Mouse (Mus musculus) stomach, embryonic 15.5 days (tissue): ENCODE measurements at regions not wholly inside any gene's neighbourhood (a gene's known extent, or its start where the extent isn't known, plus 50 kb on each side); places are given as distances from the start of the nearest gene placed in this dataset.

Experiments used
- ATAC-seq: fragments of 200-750 bp; cut with Nextera tagmentation; 2 replicates; pipeline ENCODE4 v1.8.0; 2017; ENCODE audit warnings: low read depth, moderate number of reproducible peaks, moderate TSS enrichment; ENCODE audit not compliant: insufficient read depth, low FRiP score
- H3K27ac ChIP-seq: fragments of 300-500 bp; sonication (generic); 2 replicates; pipeline ENCODE4 v1.5.1; 2015; ENCODE audit warnings: mild to moderate bottlenecking, inconsistent platforms
- H3K27me3 ChIP-seq: fragments of 300-500 bp; sonication (generic); replicated peaks from 2 replicates; pipeline ENCODE4 v1.6.1; 2015; ENCODE audit warnings: inconsistent platforms
- H3K36me3 ChIP-seq: fragments of 300-500 bp; sonication (generic); 2 replicates; pipeline ENCODE4 v1.6.1; 2015; ENCODE audit warnings: inconsistent platforms
- H3K4me1 ChIP-seq: fragments of 300-500 bp; sonication (generic); 2 replicates; pipeline ENCODE4 v1.6.1; 2015; ENCODE audit warnings: inconsistent platforms
- H3K4me2 ChIP-seq: fragments of 300-500 bp; sonication (generic); 2 replicates; pipeline ENCODE4 v1.6.1; 2015; ENCODE audit warnings: mild to moderate bottlenecking, inconsistent platforms
- H3K4me3 ChIP-seq: fragments of 300-500 bp; sonication (generic); replicated peaks from 2 replicates; pipeline ENCODE4 v1.5.1; 2015; ENCODE audit warnings: inconsistent platforms
- H3K9ac ChIP-seq: fragments of 300-500 bp; sonication (generic); 2 replicates; pipeline ENCODE4 v1.6.1; 2015; ENCODE audit warnings: inconsistent platforms
- H3K9me3 ChIP-seq: fragments of 300-500 bp; sonication (generic); 2 replicates; pipeline ENCODE4 v1.6.1; 2016; ENCODE audit warnings: inconsistent platforms
- WGBS: fragments of 180-500 bp; shearing (Covaris S2); methylation state at CpG from one replicate; pipeline ENCODE4 v1.1.7; 2015; 5-methylcytosine and 5-hydroxymethylcytosine counted together

DNA sequence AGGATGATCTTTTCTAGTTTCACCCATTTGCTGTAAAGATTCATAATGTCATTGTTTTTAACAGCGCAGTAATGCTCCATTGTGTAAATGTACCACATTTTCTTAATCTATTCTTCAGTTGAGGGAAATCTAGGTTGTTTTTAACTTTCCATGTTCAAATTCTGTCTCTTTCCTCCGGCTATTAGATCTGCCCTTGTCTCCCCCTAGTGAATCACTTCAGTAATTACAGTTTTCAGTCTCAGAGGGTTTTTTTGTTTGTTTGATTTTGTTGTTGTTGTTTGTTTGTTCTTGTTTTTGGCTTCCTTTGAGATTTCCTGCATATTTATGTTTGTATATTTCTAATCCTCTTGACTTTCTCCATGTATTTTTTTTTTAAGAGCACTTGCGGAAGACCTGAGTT is 194.8 kb upstream of the Thsd7b start:
- Histone ChIP-seq H3K4me3 (no peak overlapping the region), H3K36me3 (no peaks in the 10 kb centered on the region), H3K9me3 (no peaks in the 10 kb centered on the region), H3K4me1 (no peaks in the 10 kb centered on the region), H3K4me2 (no peak overlapping the region), H3K27me3 (no peaks in the 10 kb centered on the region), H3K9ac (no peak overlapping the region), H3K27ac (no peak overlapping the region)
- 68% methylated on average over 3 of the region's 3 CpGs for WGBS
- ATAC-seq, result no peak

DNA sequence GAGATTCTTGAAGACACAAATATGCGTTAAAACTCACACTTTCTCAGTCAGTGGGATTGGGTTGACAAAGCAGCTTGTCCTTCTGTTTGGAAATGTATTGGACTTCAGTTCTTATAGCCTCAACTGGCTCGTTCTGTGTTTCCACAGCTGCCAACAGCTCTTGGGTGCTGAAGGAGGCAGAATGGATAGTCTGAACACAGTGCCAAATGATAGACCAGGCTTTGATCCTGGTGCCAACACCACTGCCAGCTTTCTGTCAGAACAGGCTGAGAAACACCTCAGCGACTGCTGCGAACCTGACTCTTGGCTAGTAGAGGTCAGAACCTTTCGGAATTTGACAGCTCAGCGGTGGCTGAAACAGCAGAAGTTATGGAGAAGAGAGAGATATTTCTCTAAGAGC is 215.9 kb upstream of the Thsd7b start:
- Histone ChIP-seq H3K4me3 (no peak overlapping the region), H3K36me3 (no peaks in the 10 kb centered on the region), H3K9ac (no peak overlapping the region), H3K4me1 (no peaks in the 10 kb centered on the region), H3K27me3 (no peaks in the 10 kb centered on the region), H3K27ac (no peak overlapping the region), H3K4me2 (no peak overlapping the region), H3K9me3 (no peaks in the 10 kb centered on the region)
- no peak for ATAC-seq
- WGBS, result 71% methylated on average over 6 of the region's 6 CpGs

DNA sequence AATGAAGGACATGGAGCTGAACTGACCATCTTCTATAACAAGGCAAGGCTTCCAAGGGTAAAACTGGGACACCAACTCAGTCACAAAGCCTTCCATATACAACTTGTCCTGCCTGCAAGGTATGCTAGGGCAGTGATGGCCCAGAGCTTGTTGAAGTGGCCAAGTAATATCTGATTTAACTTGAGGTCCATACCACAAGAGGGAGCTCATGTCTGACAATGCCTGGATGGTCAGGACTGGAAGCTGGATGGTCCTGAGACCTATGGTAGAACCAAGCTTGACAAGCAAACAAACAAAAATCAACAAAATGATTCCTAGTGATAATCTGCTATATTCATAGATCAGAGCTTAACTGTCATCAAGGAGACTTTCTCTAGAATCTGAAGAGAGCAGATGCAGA is 217.8 kb upstream of the Thsd7b start:
- no peaks in the 10 kb centered on the region for H3K27me3 ChIP-seq
- no peak for ATAC-seq

DNA sequence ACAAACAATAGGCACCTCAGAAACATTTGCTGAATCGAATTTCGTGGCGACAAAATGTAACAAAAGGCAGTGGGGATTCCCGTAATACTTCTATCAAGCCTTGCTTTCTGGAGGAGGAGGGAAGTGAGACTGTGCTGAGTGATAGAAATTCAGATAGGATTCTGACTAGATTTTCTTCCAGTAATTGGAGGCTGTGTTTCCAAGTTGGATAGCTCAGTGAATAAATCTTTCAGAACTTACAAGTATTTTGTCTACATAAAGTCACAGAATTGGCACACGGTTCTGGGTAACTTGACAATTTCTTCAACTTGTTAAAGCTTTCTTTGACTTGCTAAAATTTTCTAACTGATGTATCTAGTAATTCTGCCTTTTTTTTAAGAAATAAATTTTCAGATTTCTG is 239.4 kb upstream of the Thsd7b start:
- Histone ChIP-seq H3K4me1 (no peaks in the 10 kb centered on the region), H3K36me3 (no peaks in the 10 kb centered on the region), H3K9me3 (no peaks in the 10 kb centered on the region), H3K4me3 (no peak overlapping the region), H3K27me3 (no peaks in the 10 kb centered on the region), H3K4me2 (no peak overlapping the region), H3K27ac (no peak overlapping the region), H3K9ac (no peak overlapping the region)
- 76% methylated on average over 5 of the region's 5 CpGs for WGBS
- no peak for ATAC-seq

More for the DNA sequence above, 217.8 kb upstream of the Thsd7b start:
- H3K4me3 ChIP-seq, result no peak overlapping the region
- no peaks in the 10 kb centered on the region for H3K36me3 ChIP-seq
- no peaks in the 10 kb centered on the region for H3K4me1 ChIP-seq
- no peak overlapping the region for H3K27ac ChIP-seq
- no peaks in the 10 kb centered on the region for H3K9me3 ChIP-seq
- H3K9ac ChIP-seq, result no peak overlapping the region
- H3K4me2 ChIP-seq, result no peak overlapping the region

DNA sequence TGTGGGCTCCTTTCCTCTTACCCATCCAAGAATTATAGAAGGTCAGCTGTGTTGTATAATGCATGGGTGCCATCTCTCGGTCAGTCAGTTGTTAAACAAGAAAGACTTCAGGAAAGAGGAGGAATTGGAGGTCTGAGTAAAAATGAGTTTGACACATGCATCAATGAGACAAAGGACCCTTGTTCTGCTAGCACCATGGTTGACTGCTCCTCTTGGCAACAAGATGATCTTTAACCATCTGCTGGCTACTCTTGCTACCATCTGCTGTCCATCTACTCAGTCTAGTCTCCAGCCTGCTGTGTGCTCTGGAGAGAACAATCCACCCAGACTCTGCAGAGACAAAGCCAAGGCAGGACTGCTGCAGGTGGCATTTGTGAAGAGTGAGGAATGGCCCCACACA is 267.2 kb upstream of the Thsd7b start:
- 86% methylated on average over 1 of the region's 1 CpGs for whole genome bisulfite sequencing
- no peak for ATAC-seq
- H3K36me3 ChIP-seq, result no peaks in the 10 kb centered on the region

DNA sequence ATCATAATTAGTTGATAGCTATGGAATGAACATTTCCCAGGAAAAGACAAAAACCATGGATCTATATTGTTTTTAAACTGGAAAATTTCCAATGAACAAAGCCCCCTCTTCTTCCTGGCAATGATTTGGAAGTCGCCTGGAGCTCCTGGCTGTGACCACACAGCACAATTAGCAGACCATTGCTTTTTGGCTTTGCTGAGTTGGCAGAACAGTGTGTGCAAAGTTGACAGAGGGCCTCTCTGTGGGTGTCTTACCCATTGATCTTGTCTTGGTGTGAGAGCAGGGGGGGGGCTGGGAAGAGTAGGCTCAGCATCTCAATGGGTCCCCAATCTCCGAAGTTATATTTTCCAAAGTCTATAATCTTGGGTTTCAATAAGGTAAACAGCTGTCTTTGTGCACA is 270.8 kb upstream of the Thsd7b start:
- Histone ChIP-seq H3K27me3 (no peaks in the 10 kb centered on the region), H3K9me3 (no peaks in the 10 kb centered on the region), H3K9ac (no peak overlapping the region), H3K4me3 (no peak overlapping the region), H3K27ac (no peak overlapping the region), H3K36me3 (no peaks in the 10 kb centered on the region), H3K4me2 (no peak overlapping the region), H3K4me1 (no peaks in the 10 kb centered on the region)
- 58% methylated on average over 2 of the region's 2 CpGs for WGBS
- ATAC-seq, result no peak

More for the DNA sequence above, 267.2 kb upstream of the Thsd7b start:
- Histone ChIP-seq H3K9ac (no peak overlapping the region), H3K27ac (no peak overlapping the region), H3K9me3 (no peaks in the 10 kb centered on the region), H3K27me3 (no peaks in the 10 kb centered on the region), H3K4me3 (no peak overlapping the region), H3K4me2 (no peak overlapping the region), H3K4me1 (no peaks in the 10 kb centered on the region)

DNA sequence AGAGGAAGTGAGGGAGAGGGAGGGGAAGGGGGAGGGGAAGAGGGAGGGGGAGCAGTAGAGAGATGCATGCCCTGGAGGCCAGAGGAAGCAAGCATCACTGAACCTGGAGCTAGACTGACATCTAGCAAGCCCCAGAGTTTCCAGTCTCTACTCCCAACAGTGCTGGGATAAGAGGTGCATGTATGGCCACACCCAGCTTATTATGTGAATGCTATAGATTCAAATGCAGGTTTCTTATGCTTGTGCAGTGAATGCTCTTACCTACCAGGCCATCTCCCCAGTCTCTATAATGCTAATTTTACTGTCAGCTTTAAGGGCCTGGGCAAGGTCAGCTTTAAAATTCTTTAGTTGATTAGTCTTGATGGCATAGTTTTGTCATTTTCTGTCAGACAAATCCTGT is 271.3 kb upstream of the Thsd7b start:
- Histone ChIP-seq H3K4me3 (no peak overlapping the region), H3K4me2 (no peak overlapping the region), H3K36me3 (no peaks in the 10 kb centered on the region), H3K4me1 (no peaks in the 10 kb centered on the region), H3K27me3 (no peaks in the 10 kb centered on the region), H3K9me3 (no peaks in the 10 kb centered on the region), H3K27ac (no peak overlapping the region), H3K9ac (no peak overlapping the region)
- ATAC-seq, result no peak

DNA sequence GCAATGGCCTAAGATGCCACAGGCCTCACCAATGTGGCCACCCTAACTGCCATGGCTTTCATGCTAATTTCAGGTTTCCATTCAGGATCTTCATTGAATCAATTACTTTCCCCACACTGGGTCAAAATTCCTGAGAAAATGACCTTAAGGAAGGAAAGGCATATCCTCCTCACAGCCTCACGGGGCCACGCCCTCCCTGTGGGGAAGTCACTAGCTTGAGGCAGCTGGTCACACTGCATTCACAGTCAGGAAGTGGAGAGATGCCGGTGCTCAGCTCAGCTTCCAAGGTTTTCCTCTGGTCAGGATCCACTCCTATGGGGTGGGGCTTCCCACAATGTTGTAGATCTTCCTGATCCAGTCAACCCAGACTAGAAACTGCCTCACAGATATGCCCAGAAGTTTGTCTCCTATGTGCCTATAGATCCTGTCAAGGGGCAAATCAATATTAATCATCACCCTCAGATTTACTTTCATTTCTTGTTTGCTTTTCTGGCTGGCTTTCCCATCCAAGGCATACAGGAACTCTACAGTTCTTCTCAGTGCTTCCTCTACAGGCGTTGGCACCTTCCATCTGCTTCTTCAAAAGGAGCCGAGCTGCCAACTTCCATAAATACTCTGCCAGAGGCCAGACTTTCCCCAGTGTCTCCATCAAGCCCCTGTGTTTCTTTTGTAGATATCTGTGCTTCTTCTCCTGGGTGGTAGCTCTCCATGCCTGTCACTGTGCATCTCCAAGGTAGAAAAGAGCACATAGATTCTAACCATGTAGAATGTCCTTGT is 273.2 kb upstream of the Thsd7b start:
- Histone ChIP-seq H3K4me1 (no peaks in the 10 kb centered on the region), H3K4me2 (no peak overlapping the region), H3K9ac (no peak overlapping the region), H3K27me3 (no peaks in the 10 kb centered on the region), H3K9me3 (no peaks in the 10 kb centered on the region), H3K4me3 (no peak overlapping the region), H3K36me3 (no peaks in the 10 kb centered on the region), H3K27ac (no peak overlapping the region)
- 64% methylated on average over 5 of the region's 5 CpGs for WGBS
- ATAC-seq, result no peak

DNA sequence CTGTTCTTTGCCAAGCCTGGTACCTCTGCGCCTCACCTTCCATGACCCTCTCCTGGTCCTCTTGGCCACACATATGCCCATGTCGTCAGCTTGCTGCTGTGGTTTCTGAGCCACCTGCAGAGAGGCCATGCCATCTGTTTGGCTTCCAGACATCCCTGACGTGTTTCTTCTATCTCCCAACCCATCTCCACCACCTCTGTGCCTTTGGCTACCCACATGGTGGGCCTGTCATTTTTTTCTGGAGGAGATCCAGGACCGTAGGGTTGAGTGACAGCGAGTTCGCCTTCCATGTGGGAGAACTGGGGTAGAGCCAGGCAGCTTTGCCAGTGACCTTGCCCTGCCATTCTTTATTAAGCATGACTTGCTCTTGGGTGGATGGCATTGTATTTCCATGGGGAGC is 278.4 kb upstream of the Thsd7b start:
- H3K4me2 ChIP-seq, result no peak overlapping the region
- H3K27ac ChIP-seq, result no peak overlapping the region
- H3K9ac ChIP-seq, result no peak overlapping the region
- no peaks in the 10 kb centered on the region for H3K36me3 ChIP-seq
- no peak for ATAC-seq
- WGBS, result 85% methylated on average over 6 of the region's 6 CpGs
- H3K27me3 ChIP-seq, result no peaks in the 10 kb centered on the region
- H3K4me1 ChIP-seq, result no peaks in the 10 kb centered on the region
- H3K9me3 ChIP-seq, result no peaks in the 10 kb centered on the region
- no peak overlapping the region for H3K4me3 ChIP-seq

DNA sequence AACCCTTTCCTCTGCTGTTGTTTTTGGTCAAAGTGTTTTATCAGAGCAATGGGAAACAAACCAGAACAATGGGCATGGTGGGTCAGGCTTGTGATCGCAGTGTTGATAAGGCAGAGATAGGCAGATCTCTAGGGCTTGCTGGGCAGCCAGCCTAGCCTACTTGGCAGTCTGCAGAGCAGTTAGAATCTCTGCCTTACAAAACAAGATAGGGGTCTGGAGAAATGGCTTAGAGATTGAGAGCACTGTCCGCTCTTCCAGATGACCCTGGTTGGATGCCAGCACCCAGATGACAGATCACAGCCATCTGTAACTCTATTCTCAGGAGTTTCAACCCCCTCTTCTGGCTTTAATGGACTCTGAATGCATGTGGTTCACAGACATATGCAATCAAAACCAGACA is 289.7 kb upstream of the Thsd7b start:
- Histone ChIP-seq H3K9me3 (no peaks in the 10 kb centered on the region), H3K4me1 (no peaks in the 10 kb centered on the region), H3K27me3 (no peaks in the 10 kb centered on the region), H3K36me3 (no peaks in the 10 kb centered on the region), H3K27ac (no peak overlapping the region), H3K4me2 (no peak overlapping the region), H3K4me3 (no peak overlapping the region), H3K9ac (no peak overlapping the region)
- ATAC-seq, result no peak
- WGBS, result 71% methylated on average over 2 of the region's 2 CpGs

DNA sequence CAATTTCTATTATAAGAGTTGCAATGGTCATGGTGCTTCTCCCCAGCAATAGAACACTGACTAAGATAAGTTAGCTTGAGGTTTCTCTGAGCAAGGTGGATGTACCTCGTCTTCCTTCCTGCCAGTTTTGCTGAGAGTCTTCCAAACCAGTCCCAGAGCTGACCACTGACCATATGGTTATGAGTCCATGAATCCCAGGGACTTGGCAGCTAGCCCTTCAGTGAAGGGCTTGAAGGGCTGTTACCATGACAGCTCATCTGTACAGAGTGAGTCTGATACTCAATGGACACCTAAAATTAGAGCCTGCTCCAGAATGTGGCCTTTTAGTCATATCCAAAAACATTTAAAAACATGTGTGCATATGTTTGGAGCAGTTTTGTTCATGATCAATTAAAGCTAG is 297.5 kb upstream of the Thsd7b start:
- no peak for ATAC-seq
- H3K27ac ChIP-seq, result no peak overlapping the region
- H3K4me3 ChIP-seq, result no peak overlapping the region
- no peaks in the 10 kb centered on the region for H3K4me1 ChIP-seq
- H3K9me3 ChIP-seq, result no peaks in the 10 kb centered on the region
- H3K9ac ChIP-seq, result no peak overlapping the region
- H3K36me3 ChIP-seq, result no peaks in the 10 kb centered on the region
- H3K27me3 ChIP-seq, result no peaks in the 10 kb centered on the region
- WGBS, result 73% methylated on average over 1 of the region's 1 CpGs
- H3K4me2 ChIP-seq, result no peak overlapping the region

DNA sequence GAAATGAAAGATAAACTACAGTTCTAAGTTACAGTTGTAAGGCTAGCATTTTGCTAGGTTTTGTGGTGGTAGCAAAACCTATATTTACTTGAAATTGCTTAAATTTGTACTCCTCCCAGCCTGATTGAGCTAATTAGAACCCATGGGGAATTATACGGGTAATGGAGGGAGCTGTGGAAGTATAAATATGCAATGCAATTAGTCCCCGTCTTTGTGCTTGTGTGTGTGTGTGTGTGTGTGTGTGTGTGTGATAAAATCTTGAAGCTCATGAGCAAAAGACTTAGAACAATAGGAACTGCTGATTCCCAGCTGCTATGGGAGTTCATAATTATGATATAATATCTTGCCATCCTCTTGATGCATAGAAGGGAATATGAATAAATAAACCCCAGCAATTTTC is 321.7 kb upstream of the Thsd7b start:
- no peak overlapping the region for H3K4me2 ChIP-seq
- H3K4me3 ChIP-seq, result no peak overlapping the region
- no peaks in the 10 kb centered on the region for H3K36me3 ChIP-seq
- H3K27me3 ChIP-seq, result no peaks in the 10 kb centered on the region
- WGBS, result 68% methylated on average over 2 of the region's 2 CpGs
- H3K9me3 ChIP-seq, result no peaks in the 10 kb centered on the region
- no peaks in the 10 kb centered on the region for H3K4me1 ChIP-seq
- H3K9ac ChIP-seq, result no peak overlapping the region
- H3K27ac ChIP-seq, result no peak overlapping the region
- no peak for ATAC-seq

DNA sequence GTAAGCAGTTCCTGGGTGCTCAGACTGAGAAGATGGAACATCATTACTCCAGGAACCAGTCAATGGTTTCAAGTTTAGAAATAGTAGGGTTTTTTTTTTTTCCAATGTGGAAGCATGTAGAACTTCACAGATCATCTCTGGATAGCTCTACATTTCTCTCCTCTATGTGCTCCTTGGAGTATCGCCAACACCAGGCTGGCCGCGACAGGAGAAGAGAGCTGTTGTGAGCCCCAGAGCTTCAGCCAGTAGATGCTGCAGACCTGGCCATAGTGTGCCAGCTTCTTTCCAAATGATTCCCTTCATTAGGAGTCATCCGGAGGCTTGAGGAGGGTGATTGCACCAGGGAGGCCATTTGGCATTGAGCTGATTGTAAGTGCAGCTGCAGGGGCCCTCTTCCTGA is 322.6 kb upstream of the Thsd7b start:
- no peak for ATAC-seq
- H3K36me3 ChIP-seq, result no peaks in the 10 kb centered on the region
- no peak overlapping the region for H3K4me2 ChIP-seq
- H3K9ac ChIP-seq, result no peak overlapping the region
- H3K27me3 ChIP-seq, result no peaks in the 10 kb centered on the region
- 82% methylated on average over 4 of the region's 4 CpGs for WGBS
- no peaks in the 10 kb centered on the region for H3K9me3 ChIP-seq
- no peak overlapping the region for H3K27ac ChIP-seq
- H3K4me3 ChIP-seq, result no peak overlapping the region
- no peaks in the 10 kb centered on the region for H3K4me1 ChIP-seq
